Mouse (Mus musculus) small intestine, adult 10 weeks (tissue): ENCODE data around the gene Nr2f1. TPM values are rescaled to one million over a fixed set of nuclear protein-coding genes. Genes with fewer than 3 reads are reported as not detected.

Source experiments
- polyA plus RNA-seq: library from polyadenylated mRNA; stranded (reverse); fragments of 350-450 nt; fragmentation: Illumina TruSeq; extraction: RNeasy Lipid Tissue Mini Kit (QIAGEN cat#74804); gene quantifications from one replicate; pipeline ENCODE4 v1.2.3, GENCODE M21; 2014; ENCODE audit warnings: low replicate concordance

Nr2f1 gene
- 0.37 TPM for polyA plus RNA-seq

DNA sequence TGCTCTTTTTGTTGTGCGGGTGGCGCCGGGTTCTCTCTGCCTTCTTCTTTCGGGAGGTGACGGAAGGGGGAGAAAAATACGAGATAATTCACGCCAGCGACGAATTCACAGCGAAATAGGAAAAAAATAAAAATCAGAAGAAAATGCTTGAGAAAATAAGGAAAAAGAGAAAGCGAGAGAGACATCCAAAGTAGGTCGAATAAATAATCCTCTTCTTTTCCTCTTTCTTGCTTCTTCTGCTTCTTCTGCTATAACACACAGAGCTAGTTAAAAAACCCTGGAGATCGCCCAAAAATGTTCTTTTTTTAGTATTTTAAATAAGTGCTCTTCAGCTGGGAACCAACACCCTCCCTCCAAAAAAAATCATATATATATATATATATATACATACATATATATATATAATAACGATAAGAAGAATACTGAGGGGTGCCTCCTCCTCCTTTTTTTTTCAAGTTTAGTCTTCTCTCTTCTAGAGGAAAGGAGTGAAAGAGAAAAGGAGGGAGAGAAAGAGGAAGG is at the start of gene Nr2f1:
Gene Nr2f1, minus strand, starts transcription at position 116 of the 519 bp plus-strand sequence.

Other genes starting within 250 kb of the Nr2f1 start
- not detected for gene Pou5f2, start 174.9 kb downstream of the Nr2f1 start, polyA plus RNA-seq